In genomic region chr11:86894171-86894577, GRCm38 (mm10) we compare ENCODE assay signal across 8 mouse cellular contexts.
DNase-seq lines count a peak whose midpoint lies in the region; ATAC-seq and TF ChIP-seq lines count a peak whose summit lies in the region.

No protein-coding gene starts in this region.

- H3K4me2 ChIP-seq in forebrain, embryonic 15.5 days (replicated peaks): peak overlapping the region; percentile 75

- peaks cover 10% of the 10 kb centered on the region for H3K4me1 ChIP-seq in forebrain, embryonic 15.5 days
- no peaks in the 10 kb centered on the region for H3K4me1 ChIP-seq in lung, adult 2 months (ENCODE audit: control insufficient read depth, insufficient read depth, low read length)

- WGBS in forebrain, embryonic 15.5 days: 6% methylated on average over 19 of the region's 19 CpGs
- WGBS in lung, adult 2 months: 2% methylated on average over 19 of the region's 19 CpGs

- intact Hi-C loops in heart, postnatal 36 days (cut with DNase I): loop anchor here (10.0 kb wide), 1 partner anchor 101 kb away; the partner anchor contains the start of gene Ypel2

- no peak for TF ChIP-seq POLR2A in lung, adult 2 months (IDR thresholded peaks at IDR 0.05; ENCODE audit: borderline replicate concordance, extremely low read depth, low read depth, low read length)

- no peaks in the 10 kb centered on the region for H3K36me3 ChIP-seq in forebrain, embryonic 15.5 days

- peak overlapping the region; percentile 46 for H3K4me3 ChIP-seq in forebrain, embryonic 15.5 days
- peak overlapping the region; percentile 52 for H3K4me3 ChIP-seq in layer of hippocampus, adult 2 months
- H3K4me3 ChIP-seq in lung, adult 2 months (replicated peaks; ENCODE audit: extremely low read depth, low read depth, low read length): peak overlapping the region; percentile 22

- H3K27me3 ChIP-seq in forebrain, embryonic 15.5 days: no peaks in the 10 kb centered on the region

- H3K9me3 ChIP-seq in forebrain, embryonic 15.5 days: no peaks in the 10 kb centered on the region

- TF ChIP-seq CTCF in layer of hippocampus, adult 2 months (conservative IDR thresholded peaks at IDR 0.05): peak; percentile 99
- TF ChIP-seq CTCF in lung, adult 2 months (IDR thresholded peaks at IDR 0.05; ENCODE audit: insufficient read depth, low read length): peak; percentile 92

- peak; percentile 83 for DNase-seq in ES-CJ7 (ENCODE audit: low read depth, low spot score)
- peak; percentile 85 for DNase-seq in cerebellum, adult 11 months
- DNase-seq in heart, postnatal 36 days: peak; percentile 87 to 89
- peak; percentile 82 to 88 for DNase-seq in layer of hippocampus, adult 2 months (ENCODE audit: low spot score in 2 of 2)
- DNase-seq in lung, adult 2 months: peak; percentile 83
- peak; percentile 69 for DNase-seq in ovary, adult 18-20 months (ENCODE audit: low spot score)
- DNase-seq in thymus, postnatal 0 days (ENCODE audit: low spot score): peak; percentile 87

- H3K9ac ChIP-seq in forebrain, embryonic 15.5 days (replicated peaks): peak overlapping the region; percentile 62

- H3K27ac ChIP-seq in forebrain, embryonic 15.5 days (replicated peaks): 0 out of 2 replicates have a peak overlapping the region, but pooled peaks have one; percentile 25
- H3K27ac ChIP-seq in layer of hippocampus, adult 2 months: peak overlapping the region; percentile 21

- ATAC-seq in forebrain, embryonic 15.5 days (replicated peaks): peak; percentile 87

Comparison
In these comparisons a context has a peak if more than half of its experiments do, and no peak if none do; other contexts are left out.
1. Peak in every context shown above with its lines: DNase-seq, ATAC-seq, H3K4me3 ChIP-seq and H3K27ac ChIP-seq.